Mouse (Mus musculus) mesoderm, embryonic 11.5 days (tissue): ENCODE data around the gene Cpt1b.

Experiments
- DNase-seq: peaks from one replicate; pipeline ENCODE4 v3.0.0-alpha.2; 2012; ENCODE audit warnings: low read depth, low spot score

The Cpt1b gene

DNA sequence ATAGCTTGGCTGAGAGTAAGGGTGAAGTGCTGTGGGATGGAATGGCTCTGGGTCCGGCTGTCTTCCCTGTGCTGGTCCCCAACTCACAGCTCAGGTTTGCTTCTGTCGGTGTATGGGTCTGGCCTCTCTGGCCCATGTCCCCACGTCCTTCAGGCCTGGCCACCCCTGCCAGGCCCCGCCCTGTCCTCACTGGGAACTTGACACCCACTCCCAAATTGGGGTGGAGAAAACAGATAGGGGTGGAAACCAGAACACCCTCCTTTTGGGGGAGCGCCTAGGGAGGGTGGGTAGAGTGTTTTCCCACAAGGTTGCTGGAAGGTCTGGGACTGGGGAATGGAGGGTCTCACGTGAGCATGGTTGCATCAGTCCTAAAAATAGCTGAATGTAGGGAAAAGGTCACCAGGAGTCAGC lies at the start of gene Cpt1b:
Gene Cpt1b, minus strand, starts transcription at position 153 of the 411 bp plus-strand sequence.
- peak; percentile 8 for DNase-seq

- no peak for DNase-seq
Measured at GRCm38 (mm10) chr15:89475293-89475600, 49.6 kb upstream of the Cpt1b start.

GRCm38 (mm10) chr15:89474596-89475292 lies 49.1 kb upstream of the Cpt1b start:
- DNase-seq, result no peak

GRCm38 (mm10) chr15:89473921-89474320 lies 48.3 kb upstream of the Cpt1b start:
- DNase-seq, result no peak

DNA sequence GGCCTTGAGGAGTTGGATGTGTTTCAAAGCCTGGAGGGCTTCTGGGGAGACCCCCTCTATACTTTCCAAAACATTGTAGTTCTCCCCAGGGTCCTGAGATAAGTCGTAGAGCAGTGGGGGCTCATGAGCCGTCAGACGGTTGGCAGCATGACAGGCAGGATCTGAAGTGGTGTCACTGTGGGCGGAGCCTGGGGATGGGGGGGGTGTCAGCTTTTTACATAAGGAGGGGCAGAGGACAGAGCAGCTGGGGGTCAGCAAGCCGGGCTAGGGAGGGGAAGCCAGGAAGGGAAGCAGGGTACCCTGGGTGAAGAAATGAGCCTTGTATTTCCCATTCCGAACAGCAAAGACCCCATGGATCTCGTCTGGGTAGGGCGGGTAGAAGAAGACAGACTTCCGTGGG lies 47.7 kb upstream of the Cpt1b start:
- DNase-seq, result no peak

- no peak for DNase-seq
Measured at GRCm38 (mm10) chr15:89471476-89471875, 45.8 kb upstream of the Cpt1b start.

GRCm38 (mm10) chr15:89468577-89468976 lies 42.9 kb upstream of the Cpt1b start:
- peak; percentile 47 for DNase-seq

- DNase-seq, result peak; percentile 48
Measured at GRCm38 (mm10) chr15:89465052-89465451, 39.4 kb upstream of the Cpt1b start.

- DNase-seq, result no peak
Measured at GRCm38 (mm10) chr15:89463334-89464235, 37.9 kb upstream of the Cpt1b start.

GRCm38 (mm10) chr15:89462176-89462575 lies 36.5 kb upstream of the Cpt1b start:
- no peak for DNase-seq

- DNase-seq, result no peak
Measured at GRCm38 (mm10) chr15:89461321-89461720, 35.7 kb upstream of the Cpt1b start.

- DNase-seq, result no peak
Measured at GRCm38 (mm10) chr15:89460298-89460697, 34.6 kb upstream of the Cpt1b start.

DNA sequence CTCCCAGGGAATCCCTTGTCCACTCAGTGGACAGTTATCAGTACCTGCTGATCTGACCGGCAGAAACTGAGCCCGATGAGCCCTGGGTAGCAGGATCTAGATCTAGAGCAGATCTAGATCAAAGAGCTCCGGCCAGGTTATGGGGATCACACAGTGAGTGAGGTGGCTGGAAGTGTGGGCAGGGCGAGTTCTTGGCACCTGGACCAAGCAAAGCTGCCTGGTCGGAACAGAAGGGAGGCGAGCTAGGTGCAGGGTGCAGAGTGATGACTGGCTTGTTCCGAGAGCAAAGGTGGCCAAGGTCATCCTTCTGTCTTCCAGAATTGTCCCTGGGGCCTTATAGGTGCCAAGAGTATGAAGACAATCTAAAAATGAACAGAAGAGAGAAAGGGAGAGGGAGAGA lies 34.2 kb upstream of the Cpt1b start:
- DNase-seq, result no peak

DNA sequence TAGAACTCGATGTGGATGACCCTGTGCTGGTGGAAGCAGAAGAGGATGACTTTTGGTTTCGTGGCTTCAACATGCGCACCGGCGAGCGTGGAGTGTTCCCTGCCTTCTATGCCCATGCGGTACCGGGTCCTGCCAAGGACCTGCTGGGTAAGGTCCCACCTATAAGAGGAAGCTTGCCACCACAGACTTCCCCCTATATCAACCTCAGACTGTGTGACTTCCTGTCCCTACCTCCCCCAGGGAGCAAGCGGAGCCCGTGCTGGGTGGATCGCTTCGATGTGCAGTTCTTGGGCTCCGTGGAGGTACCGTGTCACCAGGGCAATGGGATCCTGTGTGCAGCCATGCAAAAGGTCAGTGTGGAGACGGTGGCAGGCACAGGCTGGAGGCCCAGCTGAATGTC lies 33.3 kb upstream of the Cpt1b start:
- DNase-seq, result no peak

GRCm38 (mm10) chr15:89455642-89456041 lies 30.0 kb upstream of the Cpt1b start:
- no peak for DNase-seq

- no peak for DNase-seq
Measured at GRCm38 (mm10) chr15:89454857-89455256, 29.2 kb upstream of the Cpt1b start.

GRCm38 (mm10) chr15:89453865-89454478 lies 28.3 kb upstream of the Cpt1b start, which contains the start of gene Mapk8ip2:
Mapk8ip2 (plus strand) TSS chr15:89453913.
- DNase-seq, result peak; percentile 41

DNA sequence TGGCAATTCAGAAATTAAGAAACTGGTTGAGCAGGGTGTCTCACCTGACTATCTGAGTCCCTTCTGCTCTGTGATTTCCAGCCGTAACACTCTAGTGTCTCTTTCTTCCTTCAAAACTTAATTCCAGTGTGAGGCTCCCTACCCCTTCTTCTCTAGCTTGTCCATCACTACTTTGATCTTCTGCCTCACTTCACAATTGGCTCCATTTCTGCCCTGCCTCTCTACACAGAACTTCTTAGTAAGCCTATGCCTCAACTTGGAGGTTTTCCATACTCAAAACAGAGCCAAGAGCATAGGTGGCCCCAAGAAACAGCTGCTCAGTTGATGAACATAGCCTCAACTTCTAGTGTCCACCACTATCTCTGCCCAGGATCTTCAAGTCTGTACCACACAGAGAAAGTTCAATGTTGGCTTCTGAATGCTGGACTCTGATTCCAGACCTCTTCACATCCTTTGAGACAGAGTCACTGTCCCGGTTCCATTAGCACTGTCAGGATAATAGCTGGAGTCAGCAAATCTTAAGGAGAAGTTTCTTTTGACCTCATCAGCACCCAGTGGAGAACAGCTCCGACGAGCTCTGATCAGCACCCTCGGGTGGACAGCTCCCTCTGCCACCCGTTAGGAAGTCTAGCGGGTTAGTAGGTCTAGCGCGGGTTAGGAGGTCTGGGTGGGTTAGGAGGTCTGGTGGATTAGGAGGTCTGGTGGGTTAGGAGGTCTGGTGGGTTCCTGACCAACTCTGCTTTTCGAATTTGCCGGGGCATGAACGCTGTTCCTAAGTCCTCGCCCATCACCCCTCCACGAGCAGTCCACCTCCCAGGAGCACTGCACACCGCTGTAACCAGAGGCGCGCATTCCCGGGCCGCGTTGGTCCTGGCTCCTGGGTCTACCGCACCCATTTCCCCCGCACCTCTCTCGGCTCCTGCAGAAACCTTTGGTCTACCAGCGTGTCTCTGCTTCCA lies 27.5 kb upstream of the Cpt1b start:
- peak; percentile 82 for DNase-seq

DNA sequence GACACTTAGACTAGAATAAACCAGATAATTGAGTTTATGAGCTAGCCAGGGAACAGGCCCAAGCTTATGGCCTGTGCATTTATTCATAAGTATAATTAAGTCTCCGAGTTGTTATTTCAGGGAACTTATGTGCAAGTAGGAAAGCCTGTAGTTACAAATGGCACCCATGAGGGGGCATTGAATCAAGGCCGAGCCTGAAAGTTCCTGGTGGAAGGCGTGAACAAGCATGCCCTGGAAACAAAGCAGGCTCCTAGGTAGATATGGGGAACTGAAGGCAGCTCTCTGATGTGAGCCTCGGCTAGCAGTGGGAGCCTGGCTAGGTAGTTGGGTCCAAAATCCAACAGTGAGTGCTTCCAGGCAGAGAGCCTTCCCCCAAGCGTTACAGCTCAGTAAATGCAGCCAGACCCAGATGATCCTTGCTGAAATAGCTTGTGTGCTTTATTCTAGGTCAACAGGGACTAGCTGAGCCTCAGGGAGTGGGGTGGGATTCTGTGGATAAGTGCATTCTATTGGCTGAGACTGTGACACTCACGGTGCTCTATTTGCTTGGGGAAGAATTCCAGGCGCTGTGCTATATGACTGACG lies 16.9 kb upstream of the Cpt1b start:
- DNase-seq, result no peak

DNA sequence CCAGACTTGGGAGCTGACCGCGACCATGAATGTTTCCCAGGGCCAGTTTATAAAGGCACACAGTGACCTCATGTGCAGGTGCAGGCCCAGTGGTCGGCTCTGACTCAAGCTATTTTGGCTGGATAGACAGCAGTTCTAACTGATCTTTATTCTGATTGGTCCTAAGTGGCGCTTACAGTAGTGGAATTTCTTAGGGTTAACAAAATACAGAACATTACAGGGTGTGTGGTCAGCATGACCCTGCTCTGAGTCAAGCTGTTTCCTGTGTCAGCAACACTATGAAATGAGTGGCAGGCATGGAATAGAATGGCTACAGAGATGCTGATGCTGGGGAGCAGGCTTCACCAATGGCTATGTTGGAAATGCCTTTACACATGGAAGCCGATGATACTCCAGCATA lies 10.2 kb upstream of the Cpt1b start:
- no peak for DNase-seq

DNA sequence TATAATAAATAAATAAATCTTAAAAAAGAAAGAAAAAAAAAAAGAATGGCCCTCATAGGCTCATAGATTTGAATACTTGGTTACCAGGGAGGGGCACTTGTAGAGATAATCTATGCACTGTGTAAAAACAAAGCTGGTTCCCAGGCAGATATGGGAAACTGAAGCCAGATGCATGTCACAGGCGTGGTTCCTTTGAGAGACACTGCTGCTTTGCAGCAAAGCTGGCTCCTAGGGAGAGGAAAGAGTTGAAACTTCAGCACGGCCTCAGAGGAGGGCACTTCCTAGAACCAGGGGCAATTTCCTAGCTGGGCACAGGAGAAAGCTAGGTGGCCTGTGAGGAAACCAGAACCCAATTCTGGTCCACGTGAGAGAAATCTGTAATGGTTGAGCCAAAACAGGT lies 8.5 kb upstream of the Cpt1b start:
- no peak for DNase-seq
